Mouse (Mus musculus): ENCODE measurements around the gene Zpr1. TPM values are rescaled to one million over a fixed set of nuclear protein-coding genes. Genes with fewer than 3 reads are reported as not detected.

Gene Zpr1
- 33.0 and 41.9 TPM in 2 replicates for polyA plus RNA-seq (2012; ENCODE audit: low replicate concordance)

DNA sequence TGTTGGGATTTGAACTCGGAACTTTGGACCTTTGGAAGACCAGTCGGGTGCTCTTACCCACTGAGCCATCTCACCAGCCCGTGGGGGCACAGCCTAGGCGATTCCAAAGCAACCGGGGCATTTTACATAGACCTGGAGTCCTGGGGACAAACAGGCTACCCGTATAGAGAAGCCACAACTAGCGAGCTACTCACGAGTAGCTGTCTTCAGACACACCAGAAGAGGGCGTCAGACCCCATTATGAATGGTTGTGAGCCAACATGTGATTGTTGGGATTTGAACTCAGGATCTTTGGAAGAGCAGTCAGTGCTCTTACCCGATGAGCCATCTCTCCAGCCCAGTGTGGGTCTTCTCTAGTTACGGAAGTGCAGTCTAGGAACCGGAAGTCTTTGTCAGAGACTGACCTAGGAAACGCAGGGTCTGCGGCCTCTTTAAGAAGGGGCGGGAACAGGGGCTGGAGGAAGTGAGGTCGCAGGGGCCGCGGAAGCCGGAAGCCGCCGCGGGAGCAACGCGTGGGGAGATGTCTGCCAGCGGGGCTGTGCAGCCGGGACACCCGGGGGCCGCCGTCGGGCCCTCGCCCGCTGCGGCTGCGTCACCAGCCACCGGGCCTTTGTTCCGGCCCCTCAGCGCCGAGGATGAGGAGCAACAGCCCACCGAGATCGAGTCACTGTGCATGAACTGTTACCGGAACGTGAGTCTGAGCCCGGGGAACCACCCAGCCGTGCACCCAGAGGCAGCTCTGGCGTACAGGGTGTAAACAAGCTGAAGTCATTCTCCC lies at the start of gene Zpr1:
Zpr1 (plus strand) TSS at position 388 of the 778 bp plus-strand sequence.

DNA sequence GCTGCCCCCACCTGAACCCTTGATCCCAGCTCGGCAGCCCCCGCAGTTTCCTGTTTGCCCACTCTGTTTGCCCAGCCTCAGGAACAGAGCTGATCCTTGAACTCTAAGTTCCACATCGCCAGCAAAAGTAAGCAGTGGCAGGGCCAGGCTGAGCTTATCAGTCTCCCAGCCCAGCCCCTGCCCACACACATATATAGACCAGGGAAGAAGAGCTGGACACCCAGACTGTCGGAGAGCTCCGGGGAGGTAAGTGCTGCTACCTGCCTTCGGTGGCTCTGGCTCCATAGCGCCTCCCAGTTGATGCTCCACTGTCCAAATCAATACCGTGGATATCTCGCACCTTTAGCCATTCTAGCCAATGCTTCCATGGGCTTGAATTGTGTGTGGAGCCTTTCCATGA lies 44.4 kb upstream of the Zpr1 start, which contains the start of gene Apoa1:
Apoa1 (plus strand) TSS at position 90 of the 400 bp plus-strand sequence.

DNA sequence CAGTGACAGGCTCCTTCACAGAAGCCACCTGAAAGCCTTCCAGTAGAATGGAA lies 37.4 kb upstream of the Zpr1 start, which contains the start of gene Apoc3:
Apoc3 (minus strand) TSS at position 41 of the 53 bp plus-strand sequence.

DNA sequence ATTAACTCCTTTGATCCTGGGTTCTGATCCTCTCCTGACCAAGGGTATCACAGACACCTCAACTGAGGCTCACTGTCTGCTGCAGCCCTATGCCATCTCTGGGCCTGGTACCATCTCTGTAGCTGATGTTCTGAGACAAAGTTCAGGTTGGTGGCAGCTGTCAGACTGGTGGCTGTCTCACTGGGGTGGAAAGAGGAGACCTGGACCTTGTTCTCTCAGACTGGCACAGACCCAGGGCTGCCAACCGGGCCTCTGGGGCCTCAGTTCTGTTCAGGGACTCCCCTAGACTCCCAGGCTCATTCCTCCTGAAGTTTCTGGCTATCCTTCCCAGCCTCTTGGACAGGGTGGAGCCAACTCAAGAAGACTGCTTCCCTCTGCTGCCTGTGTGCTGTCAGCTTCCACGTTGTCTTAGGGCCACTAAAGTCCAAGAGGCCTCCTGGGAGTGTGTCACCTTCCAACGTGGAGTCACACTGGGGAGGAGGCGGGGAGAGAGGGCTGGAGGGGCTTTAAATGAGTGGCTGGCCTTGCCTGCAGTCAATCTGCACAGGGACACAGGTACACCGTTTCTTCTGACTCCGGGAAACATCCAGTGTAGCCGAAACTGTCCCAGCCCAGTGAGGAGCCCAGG lies 32.2 kb upstream of the Zpr1 start, which contains the start of gene Apoa4:
Apoa4 (plus strand) TSS at position 171 of the 628 bp plus-strand sequence.

GRCm38 (mm10) chr9:46268343-46268873 lies 4.5 kb upstream of the Zpr1 start, which contains the start of gene Apoa5:
Gene Apoa5 (plus strand): TSS chr9:46268633.

DNA sequence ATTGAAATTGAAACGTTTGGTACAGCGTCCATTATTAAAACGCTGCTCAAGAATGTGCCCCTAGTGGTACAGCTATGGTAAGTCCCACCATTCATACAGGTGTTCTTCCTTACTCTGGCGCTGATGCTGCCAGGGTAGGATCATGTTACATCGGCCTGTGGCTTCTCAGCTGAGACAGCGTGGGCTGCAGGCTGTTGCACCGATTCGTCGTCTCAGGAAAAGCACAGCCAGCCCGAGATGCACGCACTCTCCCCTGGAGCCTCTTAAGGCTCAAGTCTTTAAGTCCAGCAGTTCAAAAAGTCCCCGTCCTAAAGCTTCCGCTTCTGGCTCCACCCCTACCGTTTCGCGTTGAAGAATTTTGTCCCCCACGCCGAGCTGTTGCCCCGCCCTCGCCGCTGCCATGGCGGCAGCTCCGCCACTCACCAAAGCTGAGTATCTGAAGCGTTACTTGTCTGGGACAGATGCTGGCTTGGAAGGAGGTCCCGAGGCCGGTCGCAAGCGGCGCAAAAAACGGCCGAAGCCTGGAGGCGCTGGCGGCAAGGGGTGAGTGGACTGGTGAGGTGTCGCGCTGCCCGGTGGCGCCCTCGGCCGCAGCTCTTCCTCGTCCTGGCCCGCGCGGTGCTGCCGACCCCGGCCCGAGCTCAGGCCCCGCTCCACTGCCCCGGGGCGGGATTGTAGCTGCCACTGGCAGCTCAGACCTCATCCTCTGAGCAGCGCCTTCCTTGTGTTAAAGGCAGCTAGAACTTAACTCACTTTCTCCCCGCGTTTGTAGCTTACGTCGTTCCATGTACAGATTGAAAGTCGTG lies 10.0 kb downstream of the Zpr1 start, which contains the start of gene Bud13:
Bud13 (plus strand) TSS at position 378 of the 806 bp plus-strand sequence.

GRCm38 (mm10) chr9:46319886-46320285 lies 47.0 kb downstream of the Zpr1 start, which contains the start of gene 4931429L15Rik:
Gene 4931429L15Rik (minus strand): TSS chr9:46319986.

Other genes starting within 250 kb of the Zpr1 start
- 0.35 and 0.46 TPM in 2 replicates for gene Apoa1, start 44.5 kb upstream of the Zpr1 start, polyA plus RNA-seq (2012; ENCODE audit: low replicate concordance)
- gene Apoc3, start 37.4 kb upstream of the Zpr1 start, polyA plus RNA-seq (2012; ENCODE audit: low replicate concordance) = not detected in 2 replicates
- gene Apoa4, start 32.4 kb upstream of the Zpr1 start, polyA plus RNA-seq (2012; ENCODE audit: low replicate concordance) = 0.09 and 0.19 TPM in 2 replicates
- 0.16 TPM in 1 of 2 replicates, not detected in the other for gene Apoa5, start 4.4 kb upstream of the Zpr1 start, polyA plus RNA-seq (2012; ENCODE audit: low replicate concordance)
- 6.3 and 17.0 TPM in 2 replicates for gene Bud13, start 9.9 kb downstream of the Zpr1 start, polyA plus RNA-seq (2012; ENCODE audit: low replicate concordance)
- not detected in 2 replicates for gene 4931429L15Rik, start 46.9 kb downstream of the Zpr1 start, polyA plus RNA-seq (2012; ENCODE audit: low replicate concordance)

All from leukemia stem cell, adult 10-12 weeks (primary cell).